Mouse (Mus musculus): ENCODE results near the gene Hspa12a. TPM values are rescaled to one million over a fixed set of nuclear protein-coding genes. Genes with fewer than 3 reads are reported as not detected.

Gene Hspa12a
- polyA plus RNA-seq, 1 experiment from 2014 or later, result 6.0 TPM

GRCm38 (mm10) chr19:58833639-58834180 lies 109.7 kb downstream of the Hspa12a start:
- Histone ChIP-seq H3K27ac (replicated peaks) (no peak overlapping the region), H3K9ac (no peak overlapping the region), H3K36me3 (no peaks in the 10 kb centered on the region), H3K4me3 (replicated peaks) (no peak overlapping the region), H3K4me1 (no peaks in the 10 kb centered on the region), H3K4me2 (replicated peaks) (no peak overlapping the region), H3K27me3 (no peaks in the 10 kb centered on the region), H3K9me3 (replicated peaks) (no peaks in the 10 kb centered on the region)
- no peak for ATAC-seq (ENCODE audit: insufficient number of reproducible peaks, low FRiP score, low TSS enrichment, low read depth)
- WGBS, result 58% methylated on average over 13 of the region's 13 CpGs

- WGBS, result 75% methylated on average over 2 of the region's 2 CpGs
- no peak overlapping the region for H3K27ac ChIP-seq (replicated peaks)
- no peaks in the 10 kb centered on the region for H3K9me3 ChIP-seq (replicated peaks)
- no peak for ATAC-seq (ENCODE audit: insufficient number of reproducible peaks, low FRiP score, low TSS enrichment, low read depth)
- no peak overlapping the region for H3K4me2 ChIP-seq (replicated peaks)
- no peak overlapping the region for H3K9ac ChIP-seq
- no peak overlapping the region for H3K4me3 ChIP-seq (replicated peaks)
- no peaks in the 10 kb centered on the region for H3K4me1 ChIP-seq
- no peaks in the 10 kb centered on the region for H3K36me3 ChIP-seq
- no peaks in the 10 kb centered on the region for H3K27me3 ChIP-seq
These were observed 110.5 kb downstream of the Hspa12a start for GRCm38 (mm10) chr19:58832988-58833387.

- Histone ChIP-seq H3K36me3 (no peaks in the 10 kb centered on the region), H3K27ac (replicated peaks) (no peak overlapping the region), H3K4me3 (replicated peaks) (no peak overlapping the region), H3K9me3 (replicated peaks) (no peaks in the 10 kb centered on the region), H3K27me3 (no peaks in the 10 kb centered on the region), H3K4me2 (replicated peaks) (no peak overlapping the region), H3K4me1 (no peaks in the 10 kb centered on the region), H3K9ac (no peak overlapping the region)
- ATAC-seq (ENCODE audit: insufficient number of reproducible peaks, low FRiP score, low TSS enrichment, low read depth), result no peak
- 83% methylated on average over 9 of the region's 9 CpGs for WGBS
These were observed 112.1 kb downstream of the Hspa12a start for GRCm38 (mm10) chr19:58831280-58831922.

GRCm38 (mm10) chr19:58830182-58830581 lies 113.3 kb downstream of the Hspa12a start:
- 87% methylated on average over 7 of the region's 7 CpGs for WGBS
- no peak overlapping the region for H3K9ac ChIP-seq
- H3K9me3 ChIP-seq (replicated peaks), result no peaks in the 10 kb centered on the region
- H3K4me2 ChIP-seq (replicated peaks), result no peak overlapping the region
- H3K4me1 ChIP-seq, result no peaks in the 10 kb centered on the region
- H3K27me3 ChIP-seq, result no peaks in the 10 kb centered on the region
- no peak for ATAC-seq (ENCODE audit: insufficient number of reproducible peaks, low FRiP score, low TSS enrichment, low read depth)
- H3K4me3 ChIP-seq (replicated peaks), result no peak overlapping the region
- H3K27ac ChIP-seq (replicated peaks), result no peak overlapping the region
- no peaks in the 10 kb centered on the region for H3K36me3 ChIP-seq

- Histone ChIP-seq H3K36me3 (no peaks in the 10 kb centered on the region), H3K9ac (no peak overlapping the region), H3K4me3 (replicated peaks) (no peak overlapping the region), H3K27ac (replicated peaks) (no peak overlapping the region), H3K4me1 (no peaks in the 10 kb centered on the region), H3K9me3 (replicated peaks) (no peaks in the 10 kb centered on the region), H3K4me2 (replicated peaks) (no peak overlapping the region), H3K27me3 (no peaks in the 10 kb centered on the region)
- 73% methylated on average over 5 of the region's 5 CpGs for WGBS
- no peak for ATAC-seq (ENCODE audit: insufficient number of reproducible peaks, low FRiP score, low TSS enrichment, low read depth)
These were observed 113.9 kb downstream of the Hspa12a start for GRCm38 (mm10) chr19:58829575-58829974.

- WGBS, result 67% methylated on average over 7 of the region's 7 CpGs
- no peak overlapping the region for H3K4me3 ChIP-seq (replicated peaks)
- H3K9me3 ChIP-seq (replicated peaks), result no peaks in the 10 kb centered on the region
- no peaks in the 10 kb centered on the region for H3K27me3 ChIP-seq
- no peaks in the 10 kb centered on the region for H3K36me3 ChIP-seq
- H3K4me1 ChIP-seq, result no peaks in the 10 kb centered on the region
- ATAC-seq (ENCODE audit: insufficient number of reproducible peaks, low FRiP score, low TSS enrichment, low read depth), result no peak
- no peak overlapping the region for H3K9ac ChIP-seq
- no peak overlapping the region for H3K27ac ChIP-seq (replicated peaks)
- no peak overlapping the region for H3K4me2 ChIP-seq (replicated peaks)
These were observed 115.8 kb downstream of the Hspa12a start for GRCm38 (mm10) chr19:58827656-58828055.

GRCm38 (mm10) chr19:58824316-58824715 lies 119.1 kb downstream of the Hspa12a start:
- ATAC-seq (ENCODE audit: insufficient number of reproducible peaks, low FRiP score, low TSS enrichment, low read depth), result no peak
- Histone ChIP-seq H3K4me1 (no peaks in the 10 kb centered on the region), H3K27me3 (no peaks in the 10 kb centered on the region), H3K9me3 (replicated peaks) (no peaks in the 10 kb centered on the region), H3K4me3 (replicated peaks) (no peak overlapping the region), H3K27ac (replicated peaks) (no peak overlapping the region), H3K9ac (no peak overlapping the region), H3K4me2 (replicated peaks) (no peak overlapping the region), H3K36me3 (no peaks in the 10 kb centered on the region)
- WGBS, result 59% methylated on average over 1 of the region's 1 CpGs

GRCm38 (mm10) chr19:58823301-58823700 lies 120.2 kb downstream of the Hspa12a start:
- no peak overlapping the region for H3K27ac ChIP-seq (replicated peaks)
- H3K4me2 ChIP-seq (replicated peaks), result no peak overlapping the region
- no peaks in the 10 kb centered on the region for H3K36me3 ChIP-seq
- H3K4me3 ChIP-seq (replicated peaks), result no peak overlapping the region
- H3K9ac ChIP-seq, result no peak overlapping the region
- ATAC-seq (ENCODE audit: insufficient number of reproducible peaks, low FRiP score, low TSS enrichment, low read depth), result no peak
- 89% methylated on average over 3 of the region's 3 CpGs for WGBS
- H3K4me1 ChIP-seq, result no peaks in the 10 kb centered on the region
- H3K27me3 ChIP-seq, result no peaks in the 10 kb centered on the region
- no peaks in the 10 kb centered on the region for H3K9me3 ChIP-seq (replicated peaks)

GRCm38 (mm10) chr19:58822454-58823200 lies 120.8 kb downstream of the Hspa12a start:
- Histone ChIP-seq H3K9ac (no peak overlapping the region), H3K4me3 (replicated peaks) (no peak overlapping the region), H3K4me2 (replicated peaks) (no peak overlapping the region), H3K27ac (replicated peaks) (no peak overlapping the region), H3K27me3 (no peaks in the 10 kb centered on the region), H3K4me1 (no peaks in the 10 kb centered on the region), H3K36me3 (no peaks in the 10 kb centered on the region), H3K9me3 (replicated peaks) (no peaks in the 10 kb centered on the region)
- ATAC-seq (ENCODE audit: insufficient number of reproducible peaks, low FRiP score, low TSS enrichment, low read depth), result no peak
- WGBS, result 71% methylated on average over 20 of the region's 20 CpGs

GRCm38 (mm10) chr19:58818571-58819415 lies 124.7 kb downstream of the Hspa12a start:
- Histone ChIP-seq H3K4me3 (replicated peaks) (no peak overlapping the region), H3K27me3 (no peaks in the 10 kb centered on the region), H3K4me1 (no peaks in the 10 kb centered on the region), H3K4me2 (replicated peaks) (no peak overlapping the region), H3K27ac (replicated peaks) (no peak overlapping the region), H3K36me3 (no peaks in the 10 kb centered on the region), H3K9me3 (replicated peaks) (no peaks in the 10 kb centered on the region), H3K9ac (no peak overlapping the region)
- no peak for ATAC-seq (ENCODE audit: insufficient number of reproducible peaks, low FRiP score, low TSS enrichment, low read depth)
- 77% methylated on average over 14 of the region's 14 CpGs for WGBS

GRCm38 (mm10) chr19:58817398-58817797 lies 126.1 kb downstream of the Hspa12a start:
- Histone ChIP-seq H3K4me2 (replicated peaks) (no peak overlapping the region), H3K4me3 (replicated peaks) (no peak overlapping the region), H3K9ac (no peak overlapping the region), H3K36me3 (no peaks in the 10 kb centered on the region), H3K4me1 (no peaks in the 10 kb centered on the region), H3K27me3 (no peaks in the 10 kb centered on the region), H3K9me3 (replicated peaks) (no peaks in the 10 kb centered on the region), H3K27ac (replicated peaks) (no peak overlapping the region)
- 78% methylated on average over 11 of the region's 11 CpGs for WGBS
- no peak for ATAC-seq (ENCODE audit: insufficient number of reproducible peaks, low FRiP score, low TSS enrichment, low read depth)

All from embryonic facial prominence, embryonic 15.5 days (tissue).